Mouse (Mus musculus) liver, postnatal 0 days (tissue): ENCODE results near the gene Tfec. TPM values are rescaled to one million over a fixed set of nuclear protein-coding genes. Genes with fewer than 3 reads are reported as not detected.

Experiments used
- ATAC-seq: fragments of 200-750 bp; cut with Nextera tagmentation; 2 replicates; pipeline ENCODE4 v1.8.0; 2017; ENCODE audit warnings: mild to moderate bottlenecking, moderate library complexity
- DNase-seq: peaks from one replicate; pipeline ENCODE4 v3.0.0-alpha.2; 2016
- H3K27ac ChIP-seq: fragments of 300-500 bp; sonication (generic); 2 replicates; pipeline ENCODE4 v1.5.1; 2014; ENCODE audit warnings: antibody characterized with exemption, moderate library complexity, mild to moderate bottlenecking, low read depth
- H3K27me3 ChIP-seq: fragments of 300-500 bp; sonication (generic); 2 replicates; pipeline ENCODE4 v1.6.1; 2014; ENCODE audit warnings: low read length, control low read depth, mixed read lengths; ENCODE audit not compliant: insufficient read depth
- H3K36me3 ChIP-seq: fragments of 300-500 bp; sonication (generic); replicated peaks from 2 replicates; pipeline ENCODE4 v1.6.1; 2014; ENCODE audit warnings: mild to moderate bottlenecking, control low read depth, low read length, moderate library complexity, mixed read lengths; ENCODE audit not compliant: insufficient read depth
- H3K4me1 ChIP-seq: fragments of 300-500 bp; sonication (generic); 2 replicates; pipeline ENCODE4 v1.6.1; 2014; ENCODE audit warnings: antibody characterized with exemption, mild to moderate bottlenecking, control low read depth; ENCODE audit not compliant: insufficient read depth
- H3K4me2 ChIP-seq: fragments of 300-500 bp; sonication (generic); 2 replicates; pipeline ENCODE4 v1.6.1; 2014; ENCODE audit warnings: low read depth, mild to moderate bottlenecking, low read length, moderate library complexity, mixed read lengths
- H3K4me3 ChIP-seq: fragments of 300-500 bp; sonication (generic); 2 replicates; pipeline ENCODE4 v1.5.1; 2014; ENCODE audit warnings: low read depth, low read length
- H3K9ac ChIP-seq: fragments of 300-500 bp; sonication (generic); replicated peaks from 2 replicates; pipeline ENCODE4 v1.6.1; 2014; ENCODE audit warnings: mild to moderate bottlenecking, moderate library complexity
- H3K9me3 ChIP-seq: fragments of 300-500 bp; sonication (generic); 2 replicates; pipeline ENCODE4 v1.6.1; 2016; ENCODE audit warnings: mild to moderate bottlenecking, control low read depth, low read length, mixed read lengths
- CTCF ChIP-seq: sonication (generic); IDR thresholded peaks from 2 replicates; pipeline ENCODE4 v1.5.1; 2016; ENCODE audit warnings: antibody characterized with exemption, low read depth
- EP300 ChIP-seq: IDR thresholded peaks from 2 replicates; pipeline ENCODE4 v1.6.1; 2016; ENCODE audit warnings: antibody characterized with exemption, low read depth, mild to moderate bottlenecking
- WGBS: fragments of 180-500 bp; shearing (Covaris S2); extraction: QIAGEN DNeasy Blood & Tissue Kit; methylation state at CpG from one replicate; pipeline ENCODE4 v1.1.7; 2014; ENCODE audit not compliant: insufficient replicate concordance; 5-methylcytosine and 5-hydroxymethylcytosine counted together
- polyA plus RNA-seq: library from polyadenylated mRNA; unstranded; fragments of >200 nt; fragmentation: Nextera tagmentation; extraction: Ambion mirVana; gene quantifications from 2 replicates; pipeline ENCODE4 v1.2.1, GENCODE M21; 2015

Tfec gene
- polyA plus RNA-seq, 1 experiment from 2014 or later, result 4.3 TPM

- H3K4me2 ChIP-seq, result no peak overlapping the region
- H3K9me3 ChIP-seq, result no peaks in the 10 kb centered on the region
- TF ChIP-seq EP300 (peak; percentile 62; the same call in 1 of the 2 replicates), CTCF (no peak)
- H3K27ac ChIP-seq, result peak overlapping the region; percentile 7; the same call in 1 of the 2 replicates
- peaks cover 4% of the 10 kb centered on the region for H3K4me1 ChIP-seq
- H3K4me3 ChIP-seq, result no peak overlapping the region
- no peaks in the 10 kb centered on the region for H3K36me3 ChIP-seq
- H3K9ac ChIP-seq, result no peak overlapping the region
- H3K27me3 ChIP-seq, result no peaks in the 10 kb centered on the region
- peak; percentile 47 for ATAC-seq
- 33% methylated on average over 5 of the region's 5 CpGs for WGBS
- DNase-seq, result no peak
Observed at GRCm38 (mm10) chr6:16891819-16892218, 6.4 kb downstream of the Tfec start.

- no peak for TF ChIP-seq EP300
- no peak for TF ChIP-seq CTCF
- Histone ChIP-seq H3K27ac (0 out of 2 replicates have a peak overlapping the region, but pooled peaks have one; percentile 9), H3K9ac (no peak overlapping the region), H3K4me3 (no peak overlapping the region), H3K4me1 (no peaks in the 10 kb centered on the region), H3K9me3 (no peaks in the 10 kb centered on the region), H3K27me3 (no peaks in the 10 kb centered on the region), H3K4me2 (0 out of 2 replicates have a peak overlapping the region, but pooled peaks have one; percentile 11), H3K36me3 (no peaks in the 10 kb centered on the region)
- WGBS, result 46% methylated on average over 5 of the region's 5 CpGs
- no peak; the same call in 1 of the 2 replicates for ATAC-seq
- no peak for DNase-seq
Observed at GRCm38 (mm10) chr6:16883537-16884307, 14.5 kb downstream of the Tfec start.

GRCm38 (mm10) chr6:16874021-16874542 lies 24.2 kb downstream of the Tfec start:
- Histone ChIP-seq H3K27me3 (no peaks in the 10 kb centered on the region), H3K36me3 (no peaks in the 10 kb centered on the region), H3K4me1 (no peaks in the 10 kb centered on the region), H3K9me3 (no peaks in the 10 kb centered on the region), H3K4me2 (no peak overlapping the region), H3K9ac (no peak overlapping the region), H3K27ac (no peak overlapping the region), H3K4me3 (no peak overlapping the region)
- WGBS, result 76% methylated on average over 2 of the region's 2 CpGs
- DNase-seq (no peak), ATAC-seq (no peak)
- TF ChIP-seq CTCF (no peak), EP300 (no peak)

- 18% methylated on average over 2 of the region's 2 CpGs for WGBS
Observed at GRCm38 (mm10) chr6:16870067-16870466, 28.2 kb downstream of the Tfec start.

GRCm38 (mm10) chr6:16868314-16868713 lies 29.9 kb downstream of the Tfec start:
- Histone ChIP-seq H3K4me3 (no peak overlapping the region), H3K27ac (no peak overlapping the region), H3K4me2 (no peak overlapping the region), H3K27me3 (no peaks in the 10 kb centered on the region), H3K9me3 (no peaks in the 10 kb centered on the region), H3K4me1 (no peaks in the 10 kb centered on the region), H3K9ac (no peak overlapping the region), H3K36me3 (no peaks in the 10 kb centered on the region)
- TF ChIP-seq EP300, result no peak
- TF ChIP-seq CTCF, result no peak
- WGBS, result 72% methylated on average over 2 of the region's 2 CpGs
- ATAC-seq (no peak), DNase-seq (no peak)

More at GRCm38 (mm10) chr6:16870067-16870466, 28.2 kb downstream of the Tfec start:
- no peak for TF ChIP-seq EP300
- TF ChIP-seq CTCF, result no peak
- no peak overlapping the region for H3K4me2 ChIP-seq
- no peak overlapping the region for H3K27ac ChIP-seq
- no peak overlapping the region for H3K4me3 ChIP-seq
- ATAC-seq (no peak), DNase-seq (no peak)
- no peaks in the 10 kb centered on the region for H3K36me3 ChIP-seq
- no peaks in the 10 kb centered on the region for H3K27me3 ChIP-seq
- H3K9me3 ChIP-seq, result no peaks in the 10 kb centered on the region
- no peak overlapping the region for H3K9ac ChIP-seq
- H3K4me1 ChIP-seq, result no peaks in the 10 kb centered on the region

- H3K9me3 ChIP-seq, result no peaks in the 10 kb centered on the region
- H3K4me2 ChIP-seq, result no peak overlapping the region
- no peak for DNase-seq
- no peak overlapping the region for H3K9ac ChIP-seq
- no peaks in the 10 kb centered on the region for H3K36me3 ChIP-seq
- no peak overlapping the region for H3K27ac ChIP-seq
- H3K4me3 ChIP-seq, result no peak overlapping the region
- WGBS, result 84% methylated on average over 6 of the region's 6 CpGs
- TF ChIP-seq CTCF (no peak), EP300 (no peak)
- no peaks in the 10 kb centered on the region for H3K27me3 ChIP-seq
- no peaks in the 10 kb centered on the region for H3K4me1 ChIP-seq
- no peak for ATAC-seq
Observed at GRCm38 (mm10) chr6:16862753-16863508, 35.3 kb downstream of the Tfec start.
